ENCODE assay signal across 14 mouse cellular contexts in the genomic region with DNA sequence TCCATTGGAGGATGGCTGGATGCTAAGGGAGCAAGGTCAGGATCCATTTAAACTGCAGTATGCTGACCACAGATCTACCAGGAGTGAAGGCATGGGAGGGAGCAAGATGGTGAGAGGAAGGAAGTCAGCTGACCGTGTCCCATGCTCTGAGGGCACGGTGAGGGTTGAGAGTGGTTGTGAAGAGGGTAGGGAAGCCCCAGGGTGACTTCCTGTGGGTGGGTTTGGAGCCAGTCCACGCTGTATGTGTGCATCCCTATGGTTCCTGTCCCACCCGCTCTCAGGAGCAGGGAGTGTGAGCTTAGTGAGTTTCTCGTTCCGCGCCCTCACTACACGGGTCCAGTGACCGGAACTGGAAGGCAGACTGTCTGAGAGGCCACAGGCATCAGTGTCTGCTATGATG. TPM values are rescaled to one million over a fixed set of nuclear protein-coding genes. Genes with fewer than 3 reads are reported as not detected.
DNase-seq lines count a peak whose midpoint lies in the region.
"Had no signal": no experiment of that assay in that cellular context is flagged by ENCODE, and none has a peak within 500 bp of the region (broad histone marks: within the 10 kb centered on the region; RNA-seq: fewer than 3 reads in every experiment).

No protein-coding gene starts in this region.

- H3K4me3 ChIP-seq in midbrain, embryonic 10.5 days: no peak overlapping the region
- H3K4me3 ChIP-seq: layer of hippocampus, adult 2 months; lung, embryonic 15.5 days had no signal

- DNase-seq in kidney, postnatal 36 days: peak; percentile 26 to 38
- DNase-seq in kidney, adult 18-20 months: no peak
- DNase-seq in spleen, postnatal 36 days (ENCODE audit: low spot score in 2 of 2): peak; percentile 31 to 44
- DNase-seq in spleen, postnatal 4 days (ENCODE audit: low spot score in 2 of 2): no peak
- DNase-seq in lung, postnatal 36 days: peak; percentile 59
- DNase-seq in thymus, postnatal 36 days: no peak
- no peak for DNase-seq in midbrain, embryonic 10.5 days (ENCODE audit: low spot score)
- DNase-seq: cerebellum, adult 2 months; embryo, embryonic 11 days; forebrain, postnatal 0 days; gastrocnemius, postnatal 14 days; heart, postnatal 14 days had no signal

- 82% methylated on average over 9 of the region's 9 CpGs for WGBS in midbrain, embryonic 10.5 days

- H3K36me3 ChIP-seq in midbrain, embryonic 10.5 days: peaks cover 13% of the 10 kb centered on the region

- H3K27me3 ChIP-seq in midbrain, embryonic 10.5 days (ENCODE audit: low read depth, poor library complexity, severe bottlenecking): no peaks in the 10 kb centered on the region
- H3K27me3 ChIP-seq: lung, embryonic 15.5 days had no signal

- peaks cover 19% of the 10 kb centered on the region for H3K4me1 ChIP-seq in midbrain, embryonic 10.5 days

- no peaks in the 10 kb centered on the region for H3K9me3 ChIP-seq in midbrain, embryonic 10.5 days (replicated peaks)
- H3K9me3 ChIP-seq: lung, embryonic 15.5 days had no signal

- no peak overlapping the region for H3K27ac ChIP-seq in midbrain, embryonic 10.5 days (replicated peaks)
- H3K27ac ChIP-seq: layer of hippocampus, adult 2 months; lung, embryonic 15.5 days had no signal

RNA-seq across cellular contexts. Expression of gene Tmem86a, which starts 5.3 kb away (rescaled TPM):
- 12.5 and 12.8 TPM in 2 replicates for polyA plus RNA-seq in midbrain, embryonic 10.5 days (2016; fragmentation: Nextera tagmentation; extraction: Ambion mirVana)

RNA-seq across cellular contexts. Expression of gene Spty2d1, which starts 47.5 kb away (rescaled TPM):
- 11.1 and 12.8 TPM in 2 replicates for polyA plus RNA-seq in midbrain, embryonic 10.5 days (2016; fragmentation: Nextera tagmentation; extraction: Ambion mirVana)

Comparison
In these comparisons a context has a peak if more than half of its experiments do, and no peak if none do; other contexts are left out.
1. DNase-seq: peak in kidney, postnatal 36 days (2 of 2), spleen, postnatal 36 days (2 of 2) and lung, postnatal 36 days (single experiment); none in kidney, adult 18-20 months (single experiment), spleen, postnatal 4 days (0 of 2), thymus, postnatal 36 days (0 of 2) and midbrain, embryonic 10.5 days (single experiment).